Mouse (Mus musculus) CH12.LX (cell line): ENCODE results near the gene Pkhd1. TPM values are rescaled to one million over a fixed set of nuclear protein-coding genes. Genes with fewer than 3 reads are reported as not detected.

Experiments used
- DNase-seq: peaks from one replicate; pipeline ENCODE4 v3.0.0-alpha.2; 2013; ENCODE audit errors: extremely low read depth
- H3K27ac ChIP-seq: 2 replicates; pipeline ENCODE4 v1.5.1; 2012; ENCODE audit warnings: low read depth, mild to moderate bottlenecking, control low read depth, moderate library complexity; ENCODE audit not compliant: insufficient read depth
- H3K27me3 ChIP-seq: replicated peaks from 2 replicates; pipeline ENCODE3; 2012; ENCODE audit warnings: inconsistent platforms
- H3K36me3 ChIP-seq, 2 experiments: replicated peaks in 1 of 2; 2 replicates each; pipeline versions ENCODE3 to v1.6.1; 2012; ENCODE audit warnings: inconsistent platforms in 1 of 2, low read length in 1 of 2, mild to moderate bottlenecking in 1 of 2, mixed read lengths in 1 of 2, moderate library complexity in 1 of 2; ENCODE audit not compliant: control insufficient read depth in 1 of 2, insufficient read depth in 1 of 2
- H3K4me1 ChIP-seq, 2 experiments: 2 replicates each; pipeline ENCODE4 v1.6.1; 2012; ENCODE audit warnings: inconsistent platforms in 1 of 2, moderate library complexity in 1 of 2; ENCODE audit not compliant: insufficient read depth in 2 of 2, control insufficient read depth in 1 of 2
- H3K4me2 ChIP-seq: 2 replicates; pipeline ENCODE4 v1.6.1; 2012; ENCODE audit warnings: low read depth, mild to moderate bottlenecking, control low read depth; ENCODE audit not compliant: poor library complexity, insufficient read depth, severe bottlenecking
- H3K4me3 ChIP-seq, 3 experiments: fragments of 150-350 bp in 1 of 3; sonication (generic) in 1 of 3; replicated peaks in 1 of 3; 2 replicates each; pipeline versions ENCODE3 to v1.5.1; 2011 to 2012; ENCODE audit warnings: low read depth in 2 of 3, low read length in 2 of 3, mild to moderate bottlenecking in 2 of 3, moderate library complexity in 2 of 3, control low read depth in 1 of 3, improper control_type of control experiment in 1 of 3, inconsistent platforms in 1 of 3, mixed read lengths in 1 of 3; ENCODE audit not compliant: poor library complexity in 1 of 3
- H3K79me2 ChIP-seq: replicated peaks from 2 replicates; pipeline ENCODE4 v1.6.1; 2012; ENCODE audit warnings: mild to moderate bottlenecking, moderate library complexity; ENCODE audit not compliant: control insufficient read depth, poor library complexity, insufficient read depth, severe bottlenecking; ENCODE audit errors: extremely low read depth
- H3K9ac ChIP-seq: 2 replicates; pipeline ENCODE4 v1.6.1; 2012; ENCODE audit warnings: low read depth, mild to moderate bottlenecking, control low read depth, moderate library complexity; ENCODE audit not compliant: insufficient read depth
- H3K9me3 ChIP-seq: replicated peaks from 2 replicates; pipeline ENCODE3; 2012; ENCODE audit warnings: low read length, inconsistent platforms, mixed read lengths
- CHD1 ChIP-seq: IDR thresholded peaks from 2 replicates; pipeline ENCODE4 v1.6.1; 2012; ENCODE audit warnings: low read depth, low read length, improper control_type of control experiment, inconsistent platforms
- CTCF ChIP-seq, 2 experiments: IDR thresholded peaks in 1 of 2; conservative IDR thresholded peaks in 1 of 2; 2 replicates each; pipeline ENCODE4 v1.5.1; 2011 to 2012; ENCODE audit warnings: low read depth in 2 of 2, low read length in 2 of 2, improper control_type of control experiment in 1 of 2, inconsistent platforms in 1 of 2, mild to moderate bottlenecking in 1 of 2, moderate library complexity in 1 of 2
- E2F4 ChIP-seq: IDR thresholded peaks from 2 replicates; pipeline ENCODE4 v1.6.1; 2011; ENCODE audit warnings: low read depth, low read length, improper control_type of control experiment; ENCODE audit not compliant: insufficient replicate concordance
- ELF1 ChIP-seq: IDR thresholded peaks from 2 replicates; pipeline ENCODE4 v1.6.1; 2014; ENCODE audit warnings: low read depth, mild to moderate bottlenecking, inconsistent platforms, low read length, improper control_type of control experiment
- EP300 ChIP-seq: IDR thresholded peaks from 2 replicates; pipeline ENCODE4 v1.6.1; 2011; ENCODE audit warnings: low read length, improper control_type of control experiment
- GABPA ChIP-seq: IDR thresholded peaks from 2 replicates; pipeline ENCODE4 v1.6.1; 2012; ENCODE audit warnings: low read depth, low read length, improper control_type of control experiment, inconsistent platforms; ENCODE audit not compliant: insufficient replicate concordance
- HCFC1 ChIP-seq: IDR thresholded peaks from 2 replicates; pipeline ENCODE4 v1.6.1; 2012; ENCODE audit warnings: low read depth, mild to moderate bottlenecking, inconsistent platforms, low read length, improper control_type of control experiment
- JUN ChIP-seq: IDR thresholded peaks from 2 replicates; pipeline ENCODE4 v1.6.1; 2011; ENCODE audit warnings: low read depth, mild to moderate bottlenecking, low read length, improper control_type of control experiment, moderate library complexity; ENCODE audit not compliant: insufficient read depth
- KAT2A ChIP-seq: IDR thresholded peaks from 2 replicates; pipeline ENCODE4 v1.6.1; 2012; ENCODE audit warnings: low read length, improper control_type of control experiment, inconsistent platforms; ENCODE audit not compliant: insufficient replicate concordance
- MAFK ChIP-seq: IDR thresholded peaks from 2 replicates; pipeline ENCODE4 v1.6.1; 2011; ENCODE audit warnings: low read length, improper control_type of control experiment; ENCODE audit not compliant: insufficient replicate concordance
- MAZ ChIP-seq: IDR thresholded peaks from 2 replicates; pipeline ENCODE4 v1.6.1; 2012; ENCODE audit warnings: low read depth, mild to moderate bottlenecking, inconsistent platforms, low read length, improper control_type of control experiment, moderate library complexity
- MEF2A ChIP-seq: IDR thresholded peaks from 2 replicates; pipeline ENCODE4 v1.6.1; 2014; ENCODE audit warnings: low read depth, mild to moderate bottlenecking, inconsistent platforms, low read length, improper control_type of control experiment, borderline replicate concordance
- MXI1 ChIP-seq: IDR thresholded peaks from 2 replicates; pipeline ENCODE4 v1.6.1; 2011; ENCODE audit warnings: mild to moderate bottlenecking, low read depth, low read length, improper control_type of control experiment
- MYC ChIP-seq: IDR thresholded peaks from 2 replicates; pipeline ENCODE4 v1.6.1; 2011; ENCODE audit warnings: low read depth, mild to moderate bottlenecking, improper control_type of control experiment, low read length
- NRF1 ChIP-seq: IDR thresholded peaks from 2 replicates; pipeline ENCODE4 v1.6.1; 2014; ENCODE audit warnings: low read depth, mild to moderate bottlenecking, inconsistent platforms, low read length, improper control_type of control experiment, moderate library complexity
- PAX5 ChIP-seq: IDR thresholded peaks from 2 replicates; pipeline ENCODE4 v1.6.1; 2012; ENCODE audit warnings: low read length, inconsistent platforms, mixed read lengths
- POLR2A ChIP-seq: IDR thresholded peaks from 2 replicates; pipeline ENCODE4 v1.6.1; 2011; ENCODE audit warnings: low read depth, mild to moderate bottlenecking, improper control_type of control experiment, low read length
- RCOR1 ChIP-seq: conservative IDR thresholded peaks from 2 replicates; pipeline ENCODE4 v1.6.1; 2012; ENCODE audit warnings: low read depth, mild to moderate bottlenecking, inconsistent platforms, low read length, improper control_type of control experiment
- SIN3A ChIP-seq: IDR thresholded peaks from 2 replicates; pipeline ENCODE4 v1.6.1; 2012; ENCODE audit warnings: low read length, improper control_type of control experiment, inconsistent platforms
- TCF12 ChIP-seq: IDR thresholded peaks from 2 replicates; pipeline ENCODE4 v1.6.1; 2014; ENCODE audit warnings: low read depth, mild to moderate bottlenecking, inconsistent platforms, low read length, improper control_type of control experiment
- UBTF ChIP-seq: IDR thresholded peaks from 2 replicates; pipeline ENCODE4 v1.6.1; 2012; ENCODE audit warnings: low read depth, mild to moderate bottlenecking, inconsistent platforms, low read length, improper control_type of control experiment, moderate library complexity
- USF1 ChIP-seq: IDR thresholded peaks from 2 replicates; pipeline ENCODE4 v1.6.1; 2014; ENCODE audit warnings: low read depth, mild to moderate bottlenecking, inconsistent platforms, low read length, improper control_type of control experiment
- ZC3H11A ChIP-seq: IDR thresholded peaks from 2 replicates; pipeline ENCODE4 v1.6.1; 2012; ENCODE audit warnings: low read depth, mild to moderate bottlenecking, inconsistent platforms, low read length, improper control_type of control experiment
- ZKSCAN1 ChIP-seq: IDR thresholded peaks from 2 replicates; pipeline ENCODE4 v1.6.1; 2012; ENCODE audit warnings: low read depth, inconsistent platforms, low read length, improper control_type of control experiment, borderline replicate concordance
- ZMIZ1 ChIP-seq: IDR thresholded peaks from 2 replicates; pipeline ENCODE4 v1.6.1; 2012; ENCODE audit warnings: low read depth, mild to moderate bottlenecking, inconsistent platforms, low read length, improper control_type of control experiment
- ZNF384 ChIP-seq: IDR thresholded peaks from 2 replicates; pipeline ENCODE4 v1.6.1; 2012; ENCODE audit warnings: low read depth, low read length, improper control_type of control experiment, inconsistent platforms
- dilution Hi-C: fragments of 300-500 bp; cut with MboI; formaldehyde crosslinking; loops from 2 replicates; pipeline ENCODE4 v1.14.3; 2020; ENCODE audit warnings: low sequenced_read_pairs; ENCODE audit not compliant: extremely low pct_unique_long_range_greater_than_20kb, extremely low pct_ligation_motif_present
- in situ Hi-C: fragments of 300-500 bp; cut with MboI; formaldehyde crosslinking; loops from 3 replicates; pipeline ENCODE4 v1.14.3; 2019; ENCODE audit warnings: low sequenced_read_pairs, low pct_ligation_motif_present, low pct_unique_long_range_greater_than_20kb, mixed read lengths
- polyA plus RNA-seq: library from polyadenylated mRNA; unstranded; fragments of >175 nt; gene quantifications from 2 replicates; pipeline ENCODE4 v1.2.1, GENCODE M21; 2012; ENCODE audit warnings: low read depth; ENCODE audit not compliant: insufficient read length
- total RNA-seq, 2 experiments: library from RNA; depleted of rRNA; stranded (reverse); fragments of 300-350 nt in 1 of 2; fragments of >200 nt in 1 of 2; gene quantifications; 2 replicates each; pipeline ENCODE4 v1.2.3; 2012 to 2014

Pkhd1 gene
- total and polyA plus RNA-seq, 3 experiments, result not detected

DNA sequence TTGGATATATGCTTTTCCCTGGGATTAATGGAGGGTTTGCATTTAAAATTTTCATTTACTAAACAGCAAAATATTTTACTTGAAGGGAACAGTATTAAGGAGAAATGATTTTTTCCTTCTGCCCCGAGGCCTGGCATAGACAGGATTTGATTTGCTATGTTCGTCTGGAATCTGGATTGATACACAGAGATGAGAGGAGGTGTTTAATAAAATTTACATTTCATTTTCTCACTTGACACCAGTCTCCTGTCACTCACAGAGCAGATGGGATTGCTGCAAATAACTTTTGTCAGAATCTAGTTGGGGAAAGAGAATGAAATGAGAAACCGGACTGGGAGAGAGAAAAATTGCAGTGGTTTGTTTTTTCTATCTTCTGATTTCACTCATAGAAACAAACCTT lies 578.5 kb downstream of the Pkhd1 start:
- Histone ChIP-seq H3K9me3 (peaks cover 3% of the 10 kb centered on the region), H3K4me3 (no peak overlapping the region), H3K27ac (no peak overlapping the region), H3K27me3 (no peaks in the 10 kb centered on the region), H3K36me3 (no peaks in the 10 kb centered on the region), H3K9ac (no peak overlapping the region), H3K4me2 (no peak overlapping the region), H3K79me2 (no peaks in the 10 kb centered on the region), H3K4me1 (no peaks in the 10 kb centered on the region)
- no peak for DNase-seq
- in situ Hi-C loops, result no loop called here
- dilution Hi-C loops, result no loop called here
- TF ChIP-seq ZC3H11A (no peak), POLR2A (no peak), PAX5 (no peak), MAZ (no peak), GABPA (no peak), ZKSCAN1 (no peak), CTCF (conservative IDR thresholded peaks at IDR 0.05 in 1 of 2, IDR thresholded peaks at IDR 0.05 in 1 of 2; ENCODE audit: low read depth in 2 of 2, low read length in 2 of 2) (no peak), CHD1 (no peak), SIN3A (no peak), KAT2A (no peak), ZMIZ1 (no peak), HCFC1 (no peak), UBTF (no peak), TCF12 (no peak), MXI1 (no peak), JUN (no peak), ELF1 (no peak), NRF1 (no peak), MYC (no peak), RCOR1 (no peak)

DNA sequence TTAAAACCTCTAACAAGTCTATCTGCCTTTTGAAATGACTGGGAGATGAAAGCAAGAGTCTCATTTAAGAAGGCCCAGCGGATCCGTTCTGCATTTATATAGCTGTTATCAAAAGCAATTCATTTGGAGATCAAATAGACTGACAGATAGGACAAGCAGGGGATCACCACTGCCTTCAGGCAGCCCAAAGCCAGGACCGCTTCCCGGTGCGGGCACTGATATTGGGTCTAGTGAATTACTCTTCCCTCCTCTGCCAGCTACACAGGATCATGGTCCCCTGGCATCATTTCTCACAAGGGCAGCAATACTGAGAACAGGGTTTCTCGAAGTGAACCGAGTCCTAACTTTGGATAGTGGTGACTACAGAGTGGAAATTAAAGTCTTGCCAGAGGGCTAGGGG lies 582.6 kb downstream of the Pkhd1 start:
- dilution Hi-C loops (no loop called here), in situ Hi-C loops (no loop called here)
- no peaks in the 10 kb centered on the region for H3K79me2 ChIP-seq
- no peak overlapping the region for H3K9ac ChIP-seq
- H3K9me3 ChIP-seq, result peaks cover 5% of the 10 kb centered on the region
- H3K4me2 ChIP-seq, result no peak overlapping the region
- no peaks in the 10 kb centered on the region for H3K4me1 ChIP-seq
- H3K4me3 ChIP-seq, result no peak overlapping the region
- DNase-seq, result no peak
- H3K27ac ChIP-seq, result no peak overlapping the region
- H3K27me3 ChIP-seq, result no peaks in the 10 kb centered on the region
- TF ChIP-seq SIN3A, result no peak
- TF ChIP-seq CHD1, result no peak
- no peak for TF ChIP-seq ZNF384
- no peak for TF ChIP-seq HCFC1
- TF ChIP-seq KAT2A, result no peak
- no peak for TF ChIP-seq PAX5
- no peak for TF ChIP-seq USF1
- no peak for TF ChIP-seq E2F4
- TF ChIP-seq TCF12, result no peak
- no peak for TF ChIP-seq MYC
- TF ChIP-seq MAFK, result no peak
- no peak for TF ChIP-seq GABPA
- no peak for TF ChIP-seq EP300
- no peak for TF ChIP-seq UBTF
- TF ChIP-seq JUN, result no peak
- TF ChIP-seq NRF1, result no peak
- TF ChIP-seq MEF2A, result no peak
- TF ChIP-seq ZKSCAN1, result no peak
- TF ChIP-seq, all 38 proteins: peak for 0
- no peaks in the 10 kb centered on the region for H3K36me3 ChIP-seq
